Mouse (Mus musculus) mesoderm, embryonic 11.5 days (tissue): ENCODE data around the gene Sgms1.

ENCODE experiments used
- DNase-seq: peaks from one replicate; pipeline ENCODE4 v3.0.0-alpha.2; 2012; ENCODE audit warnings: low read depth, low spot score

Gene Sgms1

GRCm38 (mm10) chr19:32383738-32384137, 5.8 kb downstream of the Sgms1 start:
- DNase-seq: no peak

- DNase-seq: no peak
Measured at GRCm38 (mm10) chr19:32381511-32381961, 8.0 kb downstream of the Sgms1 start.

- DNase-seq: no peak
Measured at GRCm38 (mm10) chr19:32380748-32381147, 8.8 kb downstream of the Sgms1 start.

- DNase-seq: no peak
Measured at GRCm38 (mm10) chr19:32379239-32379920, 10.1 kb downstream of the Sgms1 start.

GRCm38 (mm10) chr19:32378581-32378980, 10.9 kb downstream of the Sgms1 start:
- DNase-seq: no peak

- no peak for DNase-seq
Measured at GRCm38 (mm10) chr19:32377701-32378325, 11.7 kb downstream of the Sgms1 start.

GRCm38 (mm10) chr19:32376886-32377535, 12.5 kb downstream of the Sgms1 start:
- no peak for DNase-seq

GRCm38 (mm10) chr19:32376054-32376453, 13.5 kb downstream of the Sgms1 start:
- DNase-seq: no peak

GRCm38 (mm10) chr19:32375473-32375985, 14.0 kb downstream of the Sgms1 start:
- no peak for DNase-seq

GRCm38 (mm10) chr19:32374751-32375150, 14.8 kb downstream of the Sgms1 start:
- DNase-seq: no peak

- no peak for DNase-seq
Measured at GRCm38 (mm10) chr19:32373865-32374655, 15.5 kb downstream of the Sgms1 start.

GRCm38 (mm10) chr19:32372373-32372772, 17.1 kb downstream of the Sgms1 start:
- DNase-seq: no peak

GRCm38 (mm10) chr19:32367333-32367732, 22.2 kb downstream of the Sgms1 start:
- no peak for DNase-seq

GRCm38 (mm10) chr19:32366406-32366805, 23.1 kb downstream of the Sgms1 start:
- DNase-seq: no peak

GRCm38 (mm10) chr19:32365111-32365510, 24.4 kb downstream of the Sgms1 start:
- DNase-seq: no peak

- DNase-seq: no peak
Measured at GRCm38 (mm10) chr19:32363587-32363986, 25.9 kb downstream of the Sgms1 start.

- DNase-seq: no peak
Measured at GRCm38 (mm10) chr19:32362520-32362919, 27.0 kb downstream of the Sgms1 start.

GRCm38 (mm10) chr19:32360989-32361698, 28.4 kb downstream of the Sgms1 start:
- DNase-seq: no peak

GRCm38 (mm10) chr19:32360546-32360945, 29.0 kb downstream of the Sgms1 start:
- DNase-seq: no peak

- DNase-seq: no peak
Measured at GRCm38 (mm10) chr19:32358699-32359517, 30.6 kb downstream of the Sgms1 start.
